Mouse (Mus musculus) E14TG2a.4 (cell line): ENCODE data around the gene Ddx10.

Source experiments
- CTCF ChIP-seq: conservative IDR thresholded peaks from 2 replicates; pipeline ENCODE4 v1.5.1; 2014; ENCODE audit warnings: low read length
- NANOG ChIP-seq: IDR thresholded peaks from 2 replicates; pipeline ENCODE4 v1.6.1; 2014; ENCODE audit warnings: borderline replicate concordance, low read length, mixed read lengths
- POU5F1 ChIP-seq: IDR thresholded peaks from 2 replicates; pipeline ENCODE4 v1.6.1; 2014; ENCODE audit warnings: low read length, borderline replicate concordance

GRCm38 (mm10) chr9:53269466-53269755, 21.6 kb upstream of the Ddx10 start:
- TF ChIP-seq CTCF (no peak), POU5F1 (no peak), NANOG (no peak)
